Mouse (Mus musculus) urinary bladder, postnatal 14 days (tissue): ENCODE measurements at regions not wholly inside any gene's neighbourhood (a gene's known extent, or its start where the extent isn't known, plus 50 kb on each side); places are given as distances from the start of the nearest gene placed in this dataset.
"Not testable (repeated sequence)": the region's sequence is repeated elsewhere in the genome, so short reads cannot be mapped to it uniquely, and the experiment has no call there.

Source experiments
- DNase-seq: peaks from one replicate; pipeline ENCODE4 v3.0.0; 2021; ENCODE audit warnings: low spot score

DNA sequence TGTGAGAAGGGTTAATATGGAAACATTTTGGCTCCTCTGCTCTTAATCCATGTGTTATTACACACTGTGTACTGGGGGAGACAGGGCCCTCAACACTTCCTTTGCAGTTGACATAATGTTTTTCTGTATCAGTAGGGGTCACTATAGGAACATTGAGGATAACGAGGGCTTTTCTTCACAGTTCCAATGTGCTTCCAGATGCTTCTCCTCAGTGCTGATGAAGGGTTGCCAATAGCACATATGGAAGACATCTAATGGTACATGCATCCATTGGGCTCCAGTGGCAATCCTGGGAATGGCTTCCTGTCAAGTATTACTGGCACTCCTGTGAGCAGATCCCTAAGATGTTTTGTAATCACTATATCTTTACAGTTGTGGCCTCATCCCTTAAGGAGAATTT is 62.1 kb downstream of the Naa11 start:
- peak; percentile 10 for DNase-seq

DNA sequence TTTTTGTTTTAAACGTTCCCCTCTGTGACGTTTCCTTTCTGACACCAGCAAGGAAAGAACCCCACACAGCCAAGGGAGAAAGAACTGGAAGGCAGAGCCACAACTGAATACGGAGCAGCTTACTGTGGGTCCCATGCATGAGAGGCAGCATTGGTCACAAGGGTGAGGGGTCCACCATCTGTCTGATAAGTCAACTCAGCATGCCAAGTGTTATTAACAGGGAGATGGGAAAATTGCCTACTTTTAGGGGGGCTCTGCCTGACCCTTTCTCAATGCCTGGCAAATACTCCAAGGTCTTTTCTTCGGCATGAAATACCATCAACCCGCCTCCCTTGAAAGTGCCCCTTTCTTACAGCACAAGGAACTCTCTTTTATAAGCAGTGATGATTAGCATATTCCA is 66.3 kb downstream of the Naa11 start:
- no peak for DNase-seq

DNA sequence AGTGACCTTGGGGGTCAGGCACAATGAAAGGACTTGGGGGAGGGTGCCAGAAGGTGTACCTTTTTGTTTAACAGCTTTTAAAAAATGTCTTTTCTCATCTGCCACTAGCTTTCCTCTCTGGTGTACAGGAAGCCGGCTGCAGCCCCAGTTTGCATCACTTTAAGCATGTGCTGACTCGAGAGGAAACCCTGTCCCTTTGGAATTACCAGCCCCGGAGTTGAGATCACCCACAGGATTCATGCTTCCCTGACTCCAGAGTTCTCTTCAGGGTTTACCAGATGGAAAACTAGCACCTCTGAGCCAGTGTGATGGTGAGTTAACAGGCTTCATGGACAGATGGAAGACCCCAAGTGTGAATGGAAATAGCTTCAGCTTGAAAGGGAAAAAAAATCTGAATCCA is 68.3 kb downstream of the Naa11 start:
- no peak for DNase-seq

DNA sequence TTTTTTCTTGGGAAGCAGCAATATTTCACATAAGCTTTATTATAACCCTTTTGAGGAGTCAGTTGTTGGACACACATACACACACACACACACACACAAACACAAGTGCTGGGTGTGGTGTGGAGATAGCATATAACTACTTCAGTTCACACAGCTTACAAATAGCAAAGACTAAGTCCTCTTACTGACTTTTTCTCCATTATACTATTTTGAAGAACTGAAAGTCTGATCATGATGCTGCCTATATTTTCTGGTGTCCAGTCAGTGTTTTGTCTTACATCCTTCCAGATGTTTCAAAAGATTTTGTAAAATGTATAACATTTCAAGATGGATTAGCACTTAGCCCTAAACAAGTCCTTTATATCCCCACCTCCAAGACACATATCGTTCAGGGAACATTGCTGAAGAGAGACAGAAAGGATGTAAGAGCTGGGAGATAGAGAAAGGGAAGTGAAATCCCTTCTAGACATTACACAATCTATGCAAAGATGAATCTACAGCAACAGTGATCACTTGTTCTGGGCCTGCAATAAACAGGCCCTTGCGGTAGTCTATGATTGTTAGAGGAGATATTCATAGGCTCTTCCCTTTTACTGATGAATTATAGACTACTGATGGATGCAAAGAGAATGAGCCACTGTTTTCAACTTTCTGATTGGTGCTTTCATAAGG is 72.2 kb downstream of the Naa11 start:
- DNase-seq, result no peak

DNA sequence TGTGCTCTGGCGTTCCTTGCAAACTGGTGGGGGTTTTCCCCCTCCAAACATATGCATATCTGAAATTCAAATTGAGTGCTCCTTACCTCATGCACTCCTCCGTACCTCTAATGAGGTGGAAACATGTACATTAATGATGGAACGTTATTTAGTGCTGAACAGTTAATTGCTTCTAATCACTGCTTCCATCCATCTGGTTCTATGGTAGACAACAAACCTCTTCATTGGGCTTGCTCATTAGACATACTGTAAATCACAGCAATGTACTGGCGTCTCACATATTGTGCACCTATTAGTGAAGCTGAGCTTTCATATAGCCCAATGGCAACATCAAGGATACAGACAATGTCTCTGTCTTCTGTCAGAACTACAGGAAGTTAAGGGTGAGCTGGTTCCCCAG is 85.3 kb downstream of the Naa11 start:
- no peak for DNase-seq

DNA sequence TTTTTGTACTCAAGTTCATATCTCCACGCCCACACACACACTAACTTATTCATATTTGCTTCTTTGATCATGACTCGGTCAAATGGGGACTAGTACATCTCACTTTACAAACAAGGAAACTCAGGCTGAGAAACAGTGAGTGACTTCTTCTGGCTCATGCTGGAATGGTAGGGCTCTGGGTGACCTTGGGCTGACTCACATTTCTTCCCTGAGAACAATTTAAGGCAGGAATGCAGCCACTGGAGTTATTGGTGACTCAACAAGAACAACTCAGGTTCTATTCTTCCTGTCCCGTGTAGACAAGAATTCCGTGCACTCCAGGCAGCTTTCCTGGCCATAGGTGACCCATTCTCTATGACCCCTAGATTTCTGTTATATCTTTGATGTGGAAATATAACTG is 87.3 kb downstream of the Naa11 start:
- no peak for DNase-seq

DNA sequence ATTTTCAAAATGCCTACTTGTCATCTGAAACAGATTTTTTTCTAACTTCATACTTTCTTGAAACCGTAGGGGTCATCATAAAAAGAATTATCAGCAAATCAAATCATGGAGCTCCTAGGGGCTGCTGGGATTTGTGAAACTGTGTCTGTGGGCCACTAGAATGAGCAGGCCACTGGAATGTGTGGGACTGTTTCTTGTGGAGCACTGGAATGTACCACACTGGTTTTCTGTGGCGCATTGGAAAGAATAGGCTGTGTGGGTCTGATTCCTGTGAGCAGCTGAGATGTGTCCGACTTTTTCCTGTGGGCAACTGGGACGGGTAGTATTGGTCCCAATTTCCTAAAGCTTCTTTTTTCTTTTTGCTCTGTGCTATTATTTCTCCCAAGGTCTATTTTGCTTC is 90.6 kb downstream of the Naa11 start:
- no peak for DNase-seq

DNA sequence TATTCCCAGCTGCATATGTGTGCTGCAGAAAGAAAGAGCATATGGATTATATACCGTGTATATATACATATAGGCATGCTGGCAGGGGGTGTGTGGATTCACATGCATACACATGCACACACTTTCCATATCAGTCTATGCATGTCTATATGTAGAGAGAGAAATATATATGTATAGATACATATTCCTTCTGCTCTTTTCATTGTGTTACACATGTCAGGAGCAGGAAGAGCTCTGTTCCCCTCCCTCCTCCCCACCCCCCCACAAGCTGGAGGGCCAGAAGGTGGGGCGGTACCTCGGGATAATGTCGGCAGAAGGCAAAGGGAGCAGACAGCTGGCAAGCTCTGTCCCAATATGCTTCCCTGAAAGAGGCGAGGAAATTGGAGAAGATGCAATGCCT is 91.3 kb downstream of the Naa11 start:
- DNase-seq, result no peak

DNA sequence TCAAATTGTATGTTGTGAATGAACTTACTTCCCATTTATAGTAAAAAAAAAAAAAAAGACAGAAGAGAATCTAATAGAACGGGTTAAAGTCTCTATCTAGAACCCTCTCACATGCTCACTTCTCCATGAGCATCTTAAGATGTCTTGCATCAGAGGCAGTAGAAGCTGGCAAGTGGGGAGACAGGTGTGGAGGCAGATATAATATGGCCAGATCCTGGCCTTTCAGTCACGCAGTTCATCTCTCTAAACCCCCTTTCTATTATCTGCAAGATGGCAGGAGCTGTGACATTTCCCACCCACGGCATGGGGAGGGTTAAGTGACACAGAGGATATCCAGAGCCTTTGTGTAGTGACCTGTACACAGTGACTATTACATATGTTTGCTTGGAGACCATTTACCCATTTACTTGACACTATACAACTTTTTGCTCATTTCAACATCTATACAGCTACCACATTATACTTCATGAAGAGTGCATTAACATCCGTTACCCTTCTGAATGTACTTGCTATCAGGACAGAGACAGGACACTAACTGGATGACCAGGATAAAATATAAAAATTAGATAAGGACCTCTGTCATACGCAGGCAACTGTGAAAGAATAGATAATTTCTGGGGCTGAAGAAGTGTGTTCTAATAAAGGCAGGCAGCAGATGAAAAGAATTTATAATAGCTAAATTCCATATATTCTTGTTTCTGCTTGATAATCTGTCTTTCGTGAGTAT is 91.9 kb downstream of the Naa11 start:
- DNase-seq, result no peak

DNA sequence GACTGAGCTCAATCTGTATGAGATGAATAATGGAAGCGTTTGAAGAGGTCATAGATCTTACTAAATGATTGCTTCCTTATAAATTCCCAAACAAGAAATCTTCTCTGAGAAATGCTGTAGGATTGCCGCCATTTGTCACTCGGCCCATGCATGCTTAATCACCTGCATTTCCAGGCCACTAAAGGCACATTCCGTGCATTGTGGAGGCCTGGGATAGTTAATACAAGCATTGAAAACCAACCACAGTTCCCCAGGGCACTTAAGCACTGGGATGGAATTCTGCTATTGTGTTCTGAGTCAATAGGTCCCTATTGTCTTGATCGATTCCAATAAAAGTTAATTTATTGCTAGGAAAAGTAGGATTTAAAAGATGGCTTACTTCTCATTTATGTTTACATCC is 92.5 kb downstream of the Naa11 start:
- DNase-seq, result no peak

DNA sequence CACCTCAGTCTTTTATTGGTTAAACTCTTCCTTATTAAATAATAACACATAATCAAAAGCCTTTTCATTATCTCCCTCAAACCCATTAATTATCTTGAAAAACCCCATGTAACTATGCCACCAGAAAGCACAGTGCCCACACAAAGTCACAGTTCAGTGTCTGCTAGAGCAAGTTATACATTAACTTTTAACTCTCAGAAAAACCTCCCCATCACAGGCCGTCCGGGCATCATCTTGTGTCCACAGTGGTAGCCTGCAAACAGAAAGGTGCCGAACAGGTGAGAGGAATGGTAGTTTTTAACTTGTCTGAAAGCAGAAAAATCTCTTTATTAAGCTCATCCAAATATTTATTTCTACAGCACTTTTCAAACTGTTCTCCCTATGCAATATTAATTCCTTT is 96.0 kb downstream of the Naa11 start:
- DNase-seq, result no peak

DNA sequence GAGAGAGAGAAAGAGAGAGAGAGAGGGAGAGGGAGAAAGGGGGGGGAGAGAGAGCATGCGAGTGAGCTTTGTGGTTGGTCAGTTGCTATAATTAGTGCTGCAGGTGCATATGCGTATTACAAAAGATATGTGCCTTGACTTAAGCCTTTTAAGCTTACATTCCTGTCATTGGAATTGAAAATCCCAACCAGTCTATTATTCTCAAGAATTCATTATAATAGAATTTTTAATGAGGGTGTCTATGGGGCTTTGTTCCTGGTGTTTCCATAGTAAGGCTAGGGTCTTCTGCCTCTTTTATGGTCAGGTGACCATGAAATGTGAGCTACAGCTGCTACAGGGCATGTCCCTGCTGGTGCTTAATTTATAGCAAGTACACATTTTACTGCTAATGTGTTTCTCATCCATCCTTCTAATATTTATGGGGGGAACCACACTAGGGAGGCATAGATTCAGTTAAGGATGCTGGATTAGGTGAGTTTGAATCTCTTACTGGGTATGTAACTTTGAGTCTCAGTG is 102.0 kb downstream of the Naa11 start:
- no peak for DNase-seq

DNA sequence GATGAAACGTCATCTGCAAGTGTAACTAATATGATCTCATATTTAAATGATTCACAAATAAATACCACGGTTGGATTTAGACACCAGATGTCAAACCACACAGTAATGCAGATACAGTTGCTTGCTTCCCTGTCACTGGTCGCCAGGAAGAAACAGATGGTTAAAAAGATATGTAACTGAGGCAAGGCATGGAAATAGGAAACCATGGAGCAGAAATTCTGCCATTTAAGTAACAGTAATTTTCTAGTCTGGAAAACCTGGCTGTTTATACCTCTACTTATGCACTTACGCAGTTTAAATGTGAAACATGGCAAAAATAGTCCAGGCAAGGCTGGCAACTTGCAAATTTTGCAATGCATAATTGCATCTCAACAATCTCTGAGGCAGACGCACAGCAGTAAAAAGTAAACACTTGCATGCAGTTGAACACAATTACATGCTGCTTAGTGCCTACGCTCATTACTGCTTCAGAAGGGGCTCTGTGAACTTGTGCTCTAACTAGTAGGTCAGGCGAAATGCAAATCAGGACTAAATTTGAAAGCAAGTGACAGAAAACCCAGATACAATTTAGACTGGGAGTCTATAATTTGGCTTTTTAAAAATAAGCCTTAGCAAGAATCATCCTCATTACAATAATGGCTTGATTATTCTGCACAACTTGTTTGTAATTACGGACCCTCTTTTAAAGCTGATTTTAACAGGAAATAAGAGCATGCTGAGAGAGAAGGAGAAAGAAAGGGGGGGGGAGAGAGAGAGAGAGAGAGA is 102.6 kb downstream of the Naa11 start:
- no peak for DNase-seq

DNA sequence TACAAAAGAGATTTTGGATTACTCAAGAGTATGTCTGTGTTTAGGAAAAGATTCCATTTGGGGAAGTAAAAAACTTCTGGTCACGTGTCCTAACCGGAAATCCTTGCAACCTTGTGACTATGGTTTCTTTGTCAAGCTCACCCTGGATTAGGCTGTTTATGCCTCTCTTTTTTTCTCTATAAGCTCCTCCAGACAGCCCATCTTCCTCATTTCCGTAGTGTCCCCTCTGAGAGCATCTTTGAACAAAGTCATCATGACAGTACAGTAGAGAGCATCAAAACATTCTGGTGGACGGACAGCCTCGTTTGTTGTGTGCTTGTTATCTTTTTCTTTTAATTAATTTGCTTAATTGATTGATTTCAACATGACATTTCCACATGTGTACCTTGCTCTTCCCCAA is 112.7 kb downstream of the Naa11 start:
- no peak for DNase-seq

DNA sequence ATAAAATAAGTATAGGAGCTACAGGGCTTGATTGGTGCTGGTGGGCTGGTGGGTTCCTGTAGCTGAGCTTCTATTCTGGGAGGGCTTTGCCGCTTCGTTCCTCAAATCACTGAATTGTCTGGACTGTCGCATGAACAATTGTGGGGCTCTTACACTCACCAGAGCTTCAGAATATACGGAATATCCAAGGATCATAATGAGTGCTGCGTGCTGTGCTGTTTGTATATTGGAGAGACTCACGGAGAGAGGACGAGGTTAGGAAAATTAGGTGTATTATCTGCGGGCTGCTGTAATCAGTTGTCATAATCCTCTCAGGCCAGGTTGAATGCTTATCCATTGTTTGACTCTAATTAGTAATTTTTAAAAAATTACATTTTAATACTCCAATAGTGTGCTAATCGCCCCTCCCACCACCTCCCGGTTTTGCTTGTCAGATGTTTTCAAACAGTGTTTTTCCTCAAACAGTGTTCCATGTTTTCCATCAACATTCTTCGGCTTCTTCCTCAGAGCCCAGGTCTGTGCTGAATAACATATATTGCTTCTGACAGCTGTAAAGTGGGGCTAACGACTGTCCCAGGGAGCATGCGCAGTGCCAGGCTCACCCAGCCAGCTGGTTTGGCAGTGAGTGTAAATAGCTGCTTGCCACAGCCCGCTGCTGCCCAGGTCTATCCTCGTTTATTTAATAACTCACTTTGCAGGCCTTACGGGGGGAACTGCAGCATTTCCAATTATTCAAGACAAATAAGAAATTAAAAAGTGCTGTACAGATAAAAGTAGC is 114.2 kb downstream of the Naa11 start:
- no peak for DNase-seq

DNA sequence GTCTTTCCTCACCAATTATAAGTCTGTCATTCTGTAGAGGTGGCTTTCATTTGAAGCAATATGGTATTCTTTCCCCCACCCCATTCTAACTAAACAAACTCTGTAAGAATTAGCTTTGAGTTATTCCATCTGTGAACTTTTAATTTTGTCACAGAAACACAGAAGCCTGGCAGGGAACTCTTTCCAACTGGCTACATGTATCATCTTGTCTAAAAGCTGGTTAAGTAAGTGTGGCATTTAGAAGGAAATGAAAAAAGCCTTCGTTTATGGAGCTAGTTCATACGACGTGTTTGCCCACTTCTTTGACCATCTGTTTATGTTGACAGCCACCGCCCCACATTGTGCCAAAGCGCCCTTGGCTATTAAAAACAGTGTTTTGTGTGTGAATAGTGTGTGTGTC is 115.5 kb downstream of the Naa11 start:
- DNase-seq, result no peak

DNA sequence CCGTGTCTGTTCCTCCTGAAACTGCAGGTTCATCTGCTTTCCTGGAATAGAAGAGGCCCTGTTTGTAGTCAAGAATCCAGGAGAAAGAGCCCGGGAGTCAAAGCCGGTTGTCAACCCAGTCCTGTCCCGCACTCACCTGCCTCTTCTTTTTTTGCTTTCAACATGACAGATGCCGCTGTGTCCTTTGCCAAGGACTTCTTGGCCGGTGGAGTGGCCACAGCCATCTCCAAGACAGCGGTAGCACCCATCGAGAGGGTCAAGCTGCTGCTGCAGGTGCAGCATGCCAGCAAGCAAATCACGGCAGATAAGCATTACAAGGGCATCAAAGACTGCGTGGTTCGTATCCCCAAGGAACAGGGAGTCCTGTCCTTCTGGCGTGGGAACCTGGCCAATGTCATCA is 127.5 kb downstream of the Naa11 start:
- not testable (repeated sequence) for DNase-seq

DNA sequence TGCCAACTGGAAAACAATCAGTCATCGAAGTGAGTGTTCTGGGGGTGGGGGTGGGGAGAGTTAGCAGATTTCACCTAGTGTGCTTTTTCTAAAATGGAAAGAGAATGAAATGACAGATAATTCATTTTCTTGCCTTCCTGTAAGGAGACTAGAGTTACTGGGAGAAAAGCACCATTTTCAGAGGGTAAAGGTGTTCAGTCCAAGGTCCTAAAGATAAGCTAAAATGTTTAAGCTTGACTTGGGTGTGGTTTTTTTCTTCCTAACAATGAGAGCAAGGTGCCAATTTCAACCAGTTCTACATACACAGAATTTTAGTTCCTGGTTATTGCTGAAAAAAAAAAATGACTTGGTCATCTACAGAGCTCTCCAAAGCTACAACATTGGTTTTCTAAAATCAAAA is 135.1 kb downstream of the Naa11 start:
- DNase-seq, result no peak

DNA sequence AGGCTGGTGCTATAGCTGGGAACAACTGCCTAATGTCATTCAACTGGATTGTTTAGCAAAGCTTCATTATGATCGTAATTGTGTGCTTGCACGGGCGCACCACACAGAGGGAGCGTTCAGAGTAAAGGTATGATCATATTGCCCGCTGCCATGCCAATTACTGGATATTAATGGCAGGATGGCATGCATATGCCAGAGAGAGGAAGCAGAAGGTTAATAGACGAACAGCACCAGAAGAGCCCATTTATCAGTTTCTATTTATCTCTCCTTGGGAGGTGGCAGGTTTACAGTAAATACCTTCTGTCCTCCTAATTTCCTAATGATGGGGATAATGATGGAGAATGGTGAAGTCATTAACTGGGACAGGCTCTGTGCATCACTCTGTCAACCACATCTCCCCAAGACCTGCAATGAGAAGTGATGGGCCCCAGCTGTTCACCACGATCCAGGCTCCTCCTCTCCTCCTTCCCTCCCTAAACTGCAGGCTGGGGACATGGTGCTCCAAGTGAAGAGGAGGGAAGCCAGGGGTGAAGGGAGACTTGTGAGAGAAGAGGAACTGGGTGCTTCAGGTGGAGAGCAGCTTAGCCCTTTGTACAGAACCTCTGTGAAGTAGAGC is 135.6 kb downstream of the Naa11 start:
- DNase-seq, result no peak

DNA sequence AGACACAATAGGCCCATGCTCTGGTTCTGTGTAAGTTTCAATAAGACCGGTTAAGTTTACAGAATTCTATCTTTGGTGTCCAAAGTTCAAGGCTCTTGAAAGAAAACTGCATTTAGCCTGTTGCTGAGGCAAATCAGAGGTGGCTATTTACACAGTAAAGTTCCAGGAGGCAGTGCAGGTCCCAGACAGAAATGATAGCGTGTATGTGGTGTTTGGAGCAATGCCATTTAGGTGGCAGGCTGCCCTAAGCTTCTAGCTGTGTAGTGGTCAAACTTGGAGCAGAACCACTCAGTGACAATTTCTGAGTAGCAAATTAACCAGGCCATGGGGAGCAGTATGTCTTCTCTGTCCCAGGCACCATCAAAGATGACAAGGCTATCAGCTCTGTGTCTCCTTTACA is 125.5 kb upstream of the Paqr3 start:
- no peak for DNase-seq

DNA sequence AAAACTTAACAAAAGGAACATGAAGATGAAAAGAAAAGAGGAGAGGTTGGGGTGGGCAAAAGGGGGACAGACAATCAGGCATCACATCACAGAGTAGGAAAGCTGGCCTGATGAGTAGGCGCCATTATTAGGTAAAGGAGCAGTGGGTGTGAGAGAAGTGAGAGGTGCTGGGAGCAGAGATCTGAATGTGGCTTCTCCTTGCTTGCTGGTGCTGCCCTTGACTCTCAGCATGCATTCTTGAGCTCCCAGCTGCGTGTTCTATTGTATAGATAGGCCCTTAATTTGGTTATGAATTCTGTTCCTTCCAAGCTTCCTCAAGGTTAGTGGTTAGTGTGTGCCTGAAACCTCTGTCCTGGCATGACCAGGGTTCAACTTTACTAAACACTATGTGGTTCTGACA is 115.0 kb upstream of the Paqr3 start:
- no peak for DNase-seq
